Mouse (Mus musculus) heart, adult 11 months (tissue): ENCODE measurements at regions not wholly inside any gene's neighbourhood (a gene's known extent, or its start where the extent isn't known, plus 50 kb on each side); places are given as distances from the start of the nearest gene placed in this dataset.

ENCODE experiments used
- DNase-seq: peaks from one replicate; pipeline ENCODE4 v3.0.0; 2022

- peak; percentile 99 for DNase-seq
Observed at GRCm38 (mm10) chr14:105779349-105779748, 117.3 kb downstream of the Spry2 start.

GRCm38 (mm10) chr14:105773674-105774073 is 122.9 kb downstream of the Spry2 start:
- no peak for DNase-seq

GRCm38 (mm10) chr14:105767100-105767499 is 129.5 kb downstream of the Spry2 start:
- DNase-seq: no peak

- DNase-seq: peak; percentile 35
Observed at GRCm38 (mm10) chr14:105752509-105753375, 143.9 kb downstream of the Spry2 start.

GRCm38 (mm10) chr14:105751762-105752161 is 144.9 kb downstream of the Spry2 start:
- peak; percentile 45 for DNase-seq

GRCm38 (mm10) chr14:105744578-105744977 is 152.0 kb downstream of the Spry2 start:
- DNase-seq: no peak

GRCm38 (mm10) chr14:105744125-105744524 is 152.5 kb downstream of the Spry2 start:
- peak; percentile 96 for DNase-seq

GRCm38 (mm10) chr14:105740889-105741288 is 155.7 kb downstream of the Spry2 start:
- DNase-seq: peak; percentile 99

GRCm38 (mm10) chr14:105738568-105738967 is 158.1 kb downstream of the Spry2 start:
- no peak for DNase-seq

- peak; percentile 90 for DNase-seq
Observed at GRCm38 (mm10) chr14:105736352-105736751, 160.3 kb downstream of the Spry2 start.

GRCm38 (mm10) chr14:105734291-105734690 is 162.3 kb downstream of the Spry2 start:
- no peak for DNase-seq

- DNase-seq: peak; percentile 96
Observed at GRCm38 (mm10) chr14:105733013-105733728, 163.4 kb downstream of the Spry2 start.

- DNase-seq: peak; percentile 99
Observed at GRCm38 (mm10) chr14:105732221-105733012, 164.2 kb downstream of the Spry2 start.

- DNase-seq: peak; percentile 89
Observed at GRCm38 (mm10) chr14:105730786-105731185, 165.8 kb downstream of the Spry2 start.

GRCm38 (mm10) chr14:105728841-105729240 is 167.8 kb downstream of the Spry2 start:
- DNase-seq: peak; percentile 71

- DNase-seq: peak; percentile 42
Observed at GRCm38 (mm10) chr14:105725741-105726140, 170.9 kb downstream of the Spry2 start.

- peak; percentile 51 for DNase-seq
Observed at GRCm38 (mm10) chr14:105722923-105723322, 173.7 kb downstream of the Spry2 start.

GRCm38 (mm10) chr14:105721576-105721975 is 175.0 kb downstream of the Spry2 start:
- DNase-seq: peak; percentile 53

- peak; percentile 55 for DNase-seq
Observed at GRCm38 (mm10) chr14:105720816-105721510, 175.7 kb downstream of the Spry2 start.

GRCm38 (mm10) chr14:105718676-105719441 is 177.8 kb downstream of the Spry2 start:
- DNase-seq: peak; percentile 40

- DNase-seq: peak; percentile 28
Observed at GRCm38 (mm10) chr14:105717821-105718220, 178.8 kb downstream of the Spry2 start.

GRCm38 (mm10) chr14:105708691-105709090 is 187.9 kb downstream of the Spry2 start:
- no peak for DNase-seq
